Mouse (Mus musculus) myocyte (in vitro differentiated cells): ENCODE data around the gene Syt6.

Experiments
- E2F4 ChIP-seq: IDR thresholded peaks from one replicate; pipeline ENCODE4 v1.6.1; 2011; ENCODE audit warnings: mild to moderate bottlenecking, control low read depth, moderate library complexity; ENCODE audit not compliant: insufficient read depth
- MYOG ChIP-seq, 3 experiments: IDR thresholded peaks; one replicate each; pipeline ENCODE4 v1.6.1; 2011; ENCODE audit warnings: control low read depth in 2 of 3, low read depth in 2 of 3, mild to moderate bottlenecking in 2 of 3; ENCODE audit not compliant: insufficient read length in 2 of 3, control insufficient read depth in 1 of 3, insufficient read depth in 1 of 3
- POLR2A ChIP-seq: IDR thresholded peaks from one replicate; pipeline ENCODE4 v1.6.1; 2011; ENCODE audit warnings: low read depth, mild to moderate bottlenecking, control low read depth, moderate library complexity; ENCODE audit not compliant: insufficient read length
- POLR2AphosphoS2 ChIP-seq: IDR thresholded peaks from one replicate; pipeline ENCODE4 v1.6.1; 2011; ENCODE audit warnings: low read depth, control low read depth; ENCODE audit not compliant: insufficient read length
- TCF12 ChIP-seq: IDR thresholded peaks from one replicate; pipeline ENCODE4 v1.6.1; 2011; ENCODE audit warnings: mild to moderate bottlenecking, control low read depth; ENCODE audit not compliant: poor library complexity, insufficient read depth, severe bottlenecking
- USF1 ChIP-seq: IDR thresholded peaks from one replicate; pipeline ENCODE4 v1.6.1; 2011; ENCODE audit warnings: low read depth, mild to moderate bottlenecking, control low read depth, moderate library complexity

DNA sequence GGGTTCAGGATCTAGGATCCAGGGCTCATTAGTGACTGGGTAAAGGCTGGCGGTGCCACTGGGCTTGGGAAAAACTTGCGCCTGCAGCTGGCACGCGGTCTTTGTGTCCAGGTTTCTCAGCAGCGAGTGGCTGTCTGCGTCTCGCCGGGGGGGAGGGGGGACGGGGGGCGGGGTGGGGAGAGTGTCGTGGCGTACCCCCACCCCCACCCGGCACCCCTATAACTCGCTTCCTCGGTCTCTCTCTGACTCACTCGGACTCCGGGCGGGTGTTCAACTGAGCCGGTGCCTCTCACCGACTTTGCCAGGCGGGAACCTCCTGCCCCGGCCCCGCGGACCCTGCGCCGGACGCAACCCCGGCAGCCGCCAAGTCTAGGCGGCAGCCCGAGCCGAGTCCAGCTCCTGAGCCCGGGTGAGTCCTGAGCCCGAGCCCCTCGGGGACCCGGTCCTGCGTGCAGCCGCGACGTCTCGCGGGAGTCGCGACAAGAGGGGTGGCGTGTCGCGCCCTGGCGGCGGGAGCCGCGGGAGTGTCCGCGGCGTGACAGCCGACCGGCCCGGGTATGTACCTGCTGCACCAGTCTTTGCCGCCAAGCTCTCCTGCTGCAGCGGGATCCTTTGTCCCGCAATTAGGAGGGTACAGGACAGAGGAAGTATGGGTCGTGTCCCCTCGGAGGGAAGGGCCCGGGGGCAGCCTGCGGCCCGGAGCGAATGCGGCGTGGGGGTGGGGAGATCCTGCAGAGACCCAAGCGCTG is 1.0 kb downstream of the Syt6 start:
- TF ChIP-seq E2F4: no peak
- TF ChIP-seq TCF12: no peak
- no peak for TF ChIP-seq MYOG (IDR thresholded peaks at IDR 0.05; ENCODE audit: control insufficient read depth in 1 of 3, insufficient read depth in 1 of 3, insufficient read length in 2 of 3, low read depth in 2 of 3)
- TF ChIP-seq USF1: no peak
- TF ChIP-seq POLR2A: no peak
- no peak for TF ChIP-seq POLR2AphosphoS2
